Mouse (Mus musculus): ENCODE results near the gene Slc35b1. TPM values are rescaled to one million over a fixed set of nuclear protein-coding genes. Genes with fewer than 3 reads are reported as not detected.
A peak's percentile ranks its signal among the peaks of the same experiment; 100 is the strongest.

Gene Slc35b1
- 152 and 154 TPM in 2 replicates for polyA plus RNA-seq (2015; fragmentation: Nextera tagmentation; extraction: Ambion mirVana)

GRCm38 (mm10) chr11:95384319-95384972 lies at the start of gene Slc35b1:
Gene Slc35b1 (plus strand): TSS chr11:95384692.
- H3K4me3 ChIP-seq (replicated peaks; ENCODE audit: low read length), result peak within 1 kb of the TSS; percentile 74

GRCm38 (mm10) chr11:95336568-95337128 lies 47.8 kb upstream of the Slc35b1 start, which contains the start of gene Fam117a:
Gene Fam117a (plus strand): TSS chr11:95337018.
- Histone ChIP-seq H3K4me1 (replicated peaks; ENCODE audit: control insufficient read depth, insufficient read depth, low read length) (peaks cover 10% of the 10 kb centered on the region), H3K36me3 (ENCODE audit: control insufficient read depth, insufficient read depth) (no peaks in the 10 kb centered on the region), H3K9me3 (ENCODE audit: control insufficient read depth, low read length) (no peaks in the 10 kb centered on the region), H3K27ac (ENCODE audit: low read length) (no peak within 1 kb of the TSS), H3K4me3 (replicated peaks; ENCODE audit: low read length) (peak within 1 kb of the TSS; percentile 82), H3K4me2 (ENCODE audit: low read length) (peak within 1 kb of the TSS; percentile 81), H3K27me3 (replicated peaks; ENCODE audit: control insufficient read depth, insufficient read depth, low read length) (no peaks in the 10 kb centered on the region; the same call in 1 of the 2 replicates), H3K9ac (replicated peaks; ENCODE audit: low read depth, low read length) (peak within 1 kb of the TSS; percentile 72)
- ATAC-seq, result peak; percentile 99
- WGBS, result under 1% methylated on average over 16 of the region's 27 CpGs

More at GRCm38 (mm10) chr11:95384319-95384972, at the start of gene Slc35b1:
- peaks cover 15% of the 10 kb centered on the region for H3K4me1 ChIP-seq (replicated peaks; ENCODE audit: control insufficient read depth, insufficient read depth, low read length)
- under 1% methylated on average over 42 of the region's 42 CpGs for WGBS
- peaks cover 14% of the 10 kb centered on the region; the same call in 1 of the 2 replicates for H3K36me3 ChIP-seq (ENCODE audit: control insufficient read depth, insufficient read depth)
- H3K27ac ChIP-seq (ENCODE audit: low read length), result peak within 1 kb of the TSS; percentile 89
- H3K9ac ChIP-seq (replicated peaks; ENCODE audit: low read depth, low read length), result peak within 1 kb of the TSS; percentile 84
- peak within 1 kb of the TSS; percentile 76 for H3K4me2 ChIP-seq (ENCODE audit: low read length)
- peak; percentile 98 for ATAC-seq
- H3K27me3 ChIP-seq (replicated peaks; ENCODE audit: control insufficient read depth, insufficient read depth, low read length), result no peaks in the 10 kb centered on the region
- no peaks in the 10 kb centered on the region for H3K9me3 ChIP-seq (ENCODE audit: control insufficient read depth, low read length)

DNA sequence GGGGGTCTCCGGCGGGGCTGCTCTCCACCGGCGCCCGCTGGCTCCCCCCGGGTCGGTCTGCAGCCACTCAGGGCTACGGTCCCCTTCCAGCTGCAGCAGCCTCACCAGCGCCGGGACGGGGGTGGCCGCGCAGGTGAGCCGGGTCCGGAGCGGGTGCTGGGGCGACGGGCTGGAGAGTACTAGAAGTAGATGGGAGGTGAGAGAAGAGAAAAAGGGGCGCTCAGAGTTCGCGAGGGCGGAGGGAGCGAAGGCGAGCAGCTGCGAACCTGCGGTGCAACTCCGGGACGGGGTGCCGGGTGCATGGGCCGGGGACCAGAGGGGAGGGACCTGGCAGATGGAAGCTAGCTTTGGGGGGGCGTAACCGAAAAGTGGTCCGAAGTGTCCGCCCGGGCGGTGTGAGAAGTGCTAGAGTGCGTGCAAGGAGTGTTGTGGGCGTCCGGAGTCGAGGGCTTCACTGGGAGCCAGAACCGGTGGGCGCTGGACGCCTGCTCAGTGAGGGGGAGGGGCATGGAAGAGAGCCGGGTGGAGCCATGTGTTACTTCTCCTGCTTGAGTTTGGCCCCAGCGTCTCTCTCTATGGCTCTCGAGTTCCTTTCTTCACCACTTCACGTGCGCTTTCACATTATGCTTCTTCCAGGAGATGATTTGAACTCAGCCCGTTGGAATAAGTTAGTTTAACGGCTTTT lies 47.2 kb upstream of the Slc35b1 start:
- Histone ChIP-seq H3K4me2 (ENCODE audit: low read length) (peak overlapping the region; percentile 81), H3K36me3 (ENCODE audit: control insufficient read depth, insufficient read depth) (no peaks in the 10 kb centered on the region), H3K27ac (ENCODE audit: low read length) (no peak overlapping the region), H3K9me3 (ENCODE audit: control insufficient read depth, low read length) (no peaks in the 10 kb centered on the region), H3K9ac (replicated peaks; ENCODE audit: low read depth, low read length) (peak overlapping the region; percentile 72), H3K27me3 (replicated peaks; ENCODE audit: control insufficient read depth, insufficient read depth, low read length) (no peaks in the 10 kb centered on the region; the same call in 1 of the 2 replicates), H3K4me3 (replicated peaks; ENCODE audit: low read length) (peak overlapping the region; percentile 82), H3K4me1 (replicated peaks; ENCODE audit: control insufficient read depth, insufficient read depth, low read length) (peaks cover 10% of the 10 kb centered on the region)
- WGBS, result under 1% methylated on average over 49 of the region's 50 CpGs
- peak; percentile 67 for ATAC-seq

- H3K4me1 ChIP-seq (replicated peaks; ENCODE audit: control insufficient read depth, insufficient read depth, low read length), result peaks cover 10% of the 10 kb centered on the region
- no peak for ATAC-seq
- H3K4me2 ChIP-seq (ENCODE audit: low read length), result peak overlapping the region; percentile 81
- peak overlapping the region; percentile 82 for H3K4me3 ChIP-seq (replicated peaks; ENCODE audit: low read length)
- H3K27ac ChIP-seq (ENCODE audit: low read length), result no peak overlapping the region
- no peaks in the 10 kb centered on the region; the same call in 1 of the 2 replicates for H3K27me3 ChIP-seq (replicated peaks; ENCODE audit: control insufficient read depth, insufficient read depth, low read length)
- H3K36me3 ChIP-seq (ENCODE audit: control insufficient read depth, insufficient read depth), result no peaks in the 10 kb centered on the region
- 32% methylated on average over 9 of the region's 9 CpGs for WGBS
- no peak overlapping the region for H3K9ac ChIP-seq (replicated peaks; ENCODE audit: low read depth, low read length)
- no peaks in the 10 kb centered on the region for H3K9me3 ChIP-seq (ENCODE audit: control insufficient read depth, low read length)
Observed at GRCm38 (mm10) chr11:95337846-95338342, 46.6 kb upstream of the Slc35b1 start.

- 0 out of 2 replicates have a peak overlapping the region, but pooled peaks have one; percentile 14 for H3K4me2 ChIP-seq (ENCODE audit: low read length)
- ATAC-seq, result no peak
- H3K9ac ChIP-seq (replicated peaks; ENCODE audit: low read depth, low read length), result no peak overlapping the region
- peaks cover 10% of the 10 kb centered on the region for H3K4me1 ChIP-seq (replicated peaks; ENCODE audit: control insufficient read depth, insufficient read depth, low read length)
- no peaks in the 10 kb centered on the region for H3K9me3 ChIP-seq (ENCODE audit: control insufficient read depth, low read length)
- no peak overlapping the region for H3K27ac ChIP-seq (ENCODE audit: low read length)
- H3K27me3 ChIP-seq (replicated peaks; ENCODE audit: control insufficient read depth, insufficient read depth, low read length), result no peaks in the 10 kb centered on the region; the same call in 1 of the 2 replicates
- H3K4me3 ChIP-seq (replicated peaks; ENCODE audit: low read length), result no peak overlapping the region
- WGBS, result 11% methylated on average over 14 of the region's 14 CpGs
- no peaks in the 10 kb centered on the region for H3K36me3 ChIP-seq (ENCODE audit: control insufficient read depth, insufficient read depth)
Observed at GRCm38 (mm10) chr11:95339471-95340021, 44.9 kb upstream of the Slc35b1 start.

- no peak overlapping the region for H3K9ac ChIP-seq (replicated peaks; ENCODE audit: low read depth, low read length)
- H3K4me3 ChIP-seq (replicated peaks; ENCODE audit: low read length), result no peak overlapping the region
- 44% methylated on average over 1 of the region's 1 CpGs for WGBS
- no peaks in the 10 kb centered on the region for H3K36me3 ChIP-seq (ENCODE audit: control insufficient read depth, insufficient read depth)
- H3K27ac ChIP-seq (ENCODE audit: low read length), result no peak overlapping the region
- no peak for ATAC-seq
- no peaks in the 10 kb centered on the region; the same call in 1 of the 2 replicates for H3K27me3 ChIP-seq (replicated peaks; ENCODE audit: control insufficient read depth, insufficient read depth, low read length)
- no peak overlapping the region for H3K4me2 ChIP-seq (ENCODE audit: low read length)
- no peaks in the 10 kb centered on the region for H3K9me3 ChIP-seq (ENCODE audit: control insufficient read depth, low read length)
- peaks cover 10% of the 10 kb centered on the region for H3K4me1 ChIP-seq (replicated peaks; ENCODE audit: control insufficient read depth, insufficient read depth, low read length)
Observed at GRCm38 (mm10) chr11:95340259-95340658, 44.2 kb upstream of the Slc35b1 start.

DNA sequence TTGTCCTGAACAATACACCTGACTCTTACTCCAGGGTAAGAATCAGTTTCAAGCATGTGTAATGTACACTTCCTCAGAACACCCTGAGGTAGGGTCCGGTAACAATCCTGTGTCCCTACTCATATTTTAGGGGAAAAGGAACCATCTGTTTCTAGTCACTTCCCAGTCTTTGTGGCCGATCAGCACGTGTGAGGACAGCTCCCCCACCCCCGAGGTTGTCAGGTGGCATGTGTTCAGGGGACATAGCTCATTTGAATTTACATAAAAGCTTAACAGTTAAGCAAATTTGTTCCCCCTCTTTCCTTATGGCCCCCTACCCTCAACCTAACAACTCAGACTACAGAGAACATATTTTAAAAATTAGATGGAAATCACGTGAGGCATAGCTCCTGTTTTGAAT lies 43.8 kb upstream of the Slc35b1 start:
- H3K4me1 ChIP-seq (replicated peaks; ENCODE audit: control insufficient read depth, insufficient read depth, low read length), result peaks cover 10% of the 10 kb centered on the region
- no peak overlapping the region for H3K9ac ChIP-seq (replicated peaks; ENCODE audit: low read depth, low read length)
- no peaks in the 10 kb centered on the region for H3K9me3 ChIP-seq (ENCODE audit: control insufficient read depth, low read length)
- no peak overlapping the region for H3K27ac ChIP-seq (ENCODE audit: low read length)
- WGBS, result 36% methylated on average over 5 of the region's 5 CpGs
- H3K4me3 ChIP-seq (replicated peaks; ENCODE audit: low read length), result no peak overlapping the region
- no peaks in the 10 kb centered on the region; the same call in 1 of the 2 replicates for H3K27me3 ChIP-seq (replicated peaks; ENCODE audit: control insufficient read depth, insufficient read depth, low read length)
- H3K36me3 ChIP-seq (ENCODE audit: control insufficient read depth, insufficient read depth), result no peaks in the 10 kb centered on the region
- ATAC-seq, result no peak
- H3K4me2 ChIP-seq (ENCODE audit: low read length), result no peak overlapping the region

- Histone ChIP-seq H3K9me3 (ENCODE audit: control insufficient read depth, low read length) (no peaks in the 10 kb centered on the region), H3K27ac (ENCODE audit: low read length) (no peak overlapping the region), H3K4me2 (ENCODE audit: low read length) (no peak overlapping the region), H3K27me3 (replicated peaks; ENCODE audit: control insufficient read depth, insufficient read depth, low read length) (no peaks in the 10 kb centered on the region; the same call in 1 of the 2 replicates), H3K4me3 (replicated peaks; ENCODE audit: low read length) (no peak overlapping the region), H3K36me3 (ENCODE audit: control insufficient read depth, insufficient read depth) (no peaks in the 10 kb centered on the region), H3K9ac (replicated peaks; ENCODE audit: low read depth, low read length) (no peak overlapping the region), H3K4me1 (replicated peaks; ENCODE audit: control insufficient read depth, insufficient read depth, low read length) (peaks cover 5% of the 10 kb centered on the region)
- no peak for ATAC-seq
- 74% methylated on average over 4 of the region's 4 CpGs for WGBS
Observed at GRCm38 (mm10) chr11:95343180-95343579, 41.3 kb upstream of the Slc35b1 start.

- 70% methylated on average over 2 of the region's 2 CpGs for WGBS
- no peaks in the 10 kb centered on the region for H3K9me3 ChIP-seq (ENCODE audit: control insufficient read depth, low read length)
- no peak overlapping the region for H3K4me3 ChIP-seq (replicated peaks; ENCODE audit: low read length)
- ATAC-seq, result no peak
- H3K9ac ChIP-seq (replicated peaks; ENCODE audit: low read depth, low read length), result no peak overlapping the region
- H3K4me1 ChIP-seq (replicated peaks; ENCODE audit: control insufficient read depth, insufficient read depth, low read length), result peaks cover 3% of the 10 kb centered on the region
- no peak overlapping the region for H3K4me2 ChIP-seq (ENCODE audit: low read length)
- no peaks in the 10 kb centered on the region for H3K27me3 ChIP-seq (replicated peaks; ENCODE audit: control insufficient read depth, insufficient read depth, low read length)
- no peaks in the 10 kb centered on the region for H3K36me3 ChIP-seq (ENCODE audit: control insufficient read depth, insufficient read depth)
- no peak overlapping the region for H3K27ac ChIP-seq (ENCODE audit: low read length)
Observed at GRCm38 (mm10) chr11:95344181-95344580, 40.3 kb upstream of the Slc35b1 start.

All from forebrain, embryonic 16.5 days (tissue).